Mouse (Mus musculus): ENCODE measurements around the gene Hdgfl3.

- TF ChIP-seq POLR2A (IDR thresholded peaks at IDR 0.05; ENCODE audit: borderline replicate concordance, extremely low read depth, insufficient read depth, insufficient read length, poor library complexity, severe bottlenecking), result no peak
- no peak for TF ChIP-seq CTCF (IDR thresholded peaks at IDR 0.05; ENCODE audit: borderline replicate concordance, extremely low read depth, insufficient read depth, insufficient read length)
Observed at GRCm38 (mm10) chr7:81881600-81881999, 52.7 kb downstream of the Hdgfl3 start.
